Mouse (Mus musculus): ENCODE measurements around the gene Tlx3. TPM values are rescaled to one million over a fixed set of nuclear protein-coding genes. Genes with fewer than 3 reads are reported as not detected.

The Tlx3 gene
- total and polyA plus RNA-seq, 3 experiments, result not detected

GRCm38 (mm10) chr11:33199117-33199514, 4.3 kb downstream of the Tlx3 start:
- intact Hi-C loops (cut with DNase I), result no loop called here

GRCm38 (mm10) chr11:33198351-33199116, 4.9 kb downstream of the Tlx3 start:
- Histone ChIP-seq H3K79me2 (replicated peaks; ENCODE audit: control insufficient read depth, insufficient read depth, low read length) (no peaks in the 10 kb centered on the region), H3K4me3 (no peak overlapping the region), H3K9ac (ENCODE audit: low read depth, low read length) (no peak overlapping the region), H3K27ac (no peak overlapping the region), H3K4me1 (ENCODE audit: control insufficient read depth, insufficient read depth, low read length) (no peaks in the 10 kb centered on the region), H3K36me3 (ENCODE audit: control insufficient read depth, insufficient read depth, low read length) (no peaks in the 10 kb centered on the region), H3K27me3 (ENCODE audit: control insufficient read depth, insufficient read depth, low read length) (peaks cover 58% of the 10 kb centered on the region)
- intact Hi-C loops (cut with DNase I), result no loop called here
- no peak for DNase-seq
- WGBS, result 36% methylated on average over 22 of the region's 22 CpGs
- TF ChIP-seq EP300 (IDR thresholded peaks at IDR 0.05; ENCODE audit: insufficient read depth, low read depth, low read length) (no peak), CTCF (IDR thresholded peaks at IDR 0.05) (no peak), POLR2A (IDR thresholded peaks at IDR 0.05; ENCODE audit: insufficient read depth, low read depth, low read length) (no peak)

More at GRCm38 (mm10) chr11:33199117-33199514, 4.3 kb downstream of the Tlx3 start:
- no peak for TF ChIP-seq CTCF (IDR thresholded peaks at IDR 0.05)
- no peak for TF ChIP-seq POLR2A (IDR thresholded peaks at IDR 0.05; ENCODE audit: insufficient read depth, low read depth, low read length)
- no peak for TF ChIP-seq EP300 (IDR thresholded peaks at IDR 0.05; ENCODE audit: insufficient read depth, low read depth, low read length)
- Histone ChIP-seq H3K27ac (no peak overlapping the region), H3K4me3 (no peak overlapping the region), H3K9ac (ENCODE audit: low read depth, low read length) (no peak overlapping the region), H3K36me3 (ENCODE audit: control insufficient read depth, insufficient read depth, low read length) (no peaks in the 10 kb centered on the region), H3K4me1 (ENCODE audit: control insufficient read depth, insufficient read depth, low read length) (no peaks in the 10 kb centered on the region), H3K79me2 (replicated peaks; ENCODE audit: control insufficient read depth, insufficient read depth, low read length) (no peaks in the 10 kb centered on the region), H3K27me3 (ENCODE audit: control insufficient read depth, insufficient read depth, low read length) (peaks cover 60% of the 10 kb centered on the region)
- 8% methylated on average over 15 of the region's 15 CpGs for WGBS
- DNase-seq, result no peak

GRCm38 (mm10) chr11:33197673-33198072, 5.7 kb downstream of the Tlx3 start:
- DNase-seq, result no peak
- Histone ChIP-seq H3K36me3 (ENCODE audit: control insufficient read depth, insufficient read depth, low read length) (no peaks in the 10 kb centered on the region), H3K79me2 (replicated peaks; ENCODE audit: control insufficient read depth, insufficient read depth, low read length) (no peaks in the 10 kb centered on the region), H3K27me3 (ENCODE audit: control insufficient read depth, insufficient read depth, low read length) (peaks cover 52% of the 10 kb centered on the region), H3K9ac (ENCODE audit: low read depth, low read length) (no peak overlapping the region), H3K4me1 (ENCODE audit: control insufficient read depth, insufficient read depth, low read length) (no peaks in the 10 kb centered on the region), H3K4me3 (no peak overlapping the region), H3K27ac (no peak overlapping the region)
- intact Hi-C loops (cut with DNase I), result no loop called here
- 28% methylated on average over 15 of the region's 15 CpGs for WGBS
- TF ChIP-seq CTCF (IDR thresholded peaks at IDR 0.05) (no peak), POLR2A (IDR thresholded peaks at IDR 0.05; ENCODE audit: insufficient read depth, low read depth, low read length) (no peak), EP300 (IDR thresholded peaks at IDR 0.05; ENCODE audit: insufficient read depth, low read depth, low read length) (no peak)

- TF ChIP-seq EP300 (IDR thresholded peaks at IDR 0.05; ENCODE audit: insufficient read depth, low read depth, low read length) (no peak), CTCF (IDR thresholded peaks at IDR 0.05) (no peak), POLR2A (IDR thresholded peaks at IDR 0.05; ENCODE audit: insufficient read depth, low read depth, low read length) (no peak)
- 49% methylated on average over 13 of the region's 13 CpGs for WGBS
- H3K79me2 ChIP-seq (replicated peaks; ENCODE audit: control insufficient read depth, insufficient read depth, low read length), result no peaks in the 10 kb centered on the region
- no peak overlapping the region for H3K4me3 ChIP-seq
- intact Hi-C loops (cut with DNase I), result no loop called here
- H3K36me3 ChIP-seq (ENCODE audit: control insufficient read depth, insufficient read depth, low read length), result no peaks in the 10 kb centered on the region
- H3K9ac ChIP-seq (ENCODE audit: low read depth, low read length), result no peak overlapping the region
- no peaks in the 10 kb centered on the region for H3K4me1 ChIP-seq (ENCODE audit: control insufficient read depth, insufficient read depth, low read length)
- peaks cover 46% of the 10 kb centered on the region for H3K27me3 ChIP-seq (ENCODE audit: control insufficient read depth, insufficient read depth, low read length)
- no peak for DNase-seq
- no peak overlapping the region for H3K27ac ChIP-seq
Measured at GRCm38 (mm10) chr11:33197133-33197514, 6.3 kb downstream of the Tlx3 start.

GRCm38 (mm10) chr11:33196447-33197132, 6.8 kb downstream of the Tlx3 start:
- H3K4me1 ChIP-seq (ENCODE audit: control insufficient read depth, insufficient read depth, low read length), result no peaks in the 10 kb centered on the region
- intact Hi-C loops (cut with DNase I), result no loop called here
- no peaks in the 10 kb centered on the region for H3K36me3 ChIP-seq (ENCODE audit: control insufficient read depth, insufficient read depth, low read length)
- no peak overlapping the region for H3K27ac ChIP-seq
- no peaks in the 10 kb centered on the region for H3K79me2 ChIP-seq (replicated peaks; ENCODE audit: control insufficient read depth, insufficient read depth, low read length)
- H3K27me3 ChIP-seq (ENCODE audit: control insufficient read depth, insufficient read depth, low read length), result peaks cover 42% of the 10 kb centered on the region
- 17% methylated on average over 24 of the region's 24 CpGs for WGBS
- no peak overlapping the region for H3K9ac ChIP-seq (ENCODE audit: low read depth, low read length)
- no peak for DNase-seq
- H3K4me3 ChIP-seq, result no peak overlapping the region
- TF ChIP-seq EP300 (IDR thresholded peaks at IDR 0.05; ENCODE audit: insufficient read depth, low read depth, low read length) (no peak), CTCF (IDR thresholded peaks at IDR 0.05) (no peak), POLR2A (IDR thresholded peaks at IDR 0.05; ENCODE audit: insufficient read depth, low read depth, low read length) (no peak)

Measured in heart, adult 2 months (tissue).